Comparison of ENCODE assay signal across 8 mouse cellular contexts in the genomic region with DNA sequence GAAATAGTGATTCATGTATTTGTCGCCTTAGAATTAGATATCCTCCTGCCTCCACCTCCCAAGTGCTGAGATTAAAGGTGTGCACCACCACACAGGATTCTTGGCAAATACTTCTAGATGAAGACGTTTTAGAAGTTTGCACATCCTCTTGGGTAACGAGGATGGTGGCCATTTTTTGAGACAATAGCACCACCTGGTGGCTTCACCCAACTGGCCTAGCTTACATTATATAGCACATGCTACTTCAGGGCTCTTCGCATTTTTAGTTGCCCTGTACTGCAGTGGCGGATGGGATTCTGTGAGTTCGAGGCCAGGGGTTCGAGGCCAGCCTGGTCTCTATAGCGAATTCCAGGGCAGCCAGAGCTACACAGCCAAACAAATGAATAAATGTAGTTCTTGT. TPM values are rescaled to one million over a fixed set of nuclear protein-coding genes. Genes with fewer than 3 reads are reported as not detected.
DNase-seq lines count a peak whose midpoint lies in the region; ATAC-seq and TF ChIP-seq lines count a peak whose summit lies in the region.

No protein-coding gene starts in this region.

- H3K27ac ChIP-seq in heart, adult 2 months: no peak overlapping the region
- no peak overlapping the region for H3K27ac ChIP-seq in heart, embryonic 11.5 days (ENCODE audit: low read depth, low read length)
- no peak overlapping the region for H3K27ac ChIP-seq in embryonic facial prominence, embryonic 10.5 days (replicated peaks)
- no peak overlapping the region for H3K27ac ChIP-seq in limb, embryonic 12.5 days
- no peak overlapping the region for H3K27ac ChIP-seq in midbrain, embryonic 15.5 days

- H3K4me3 ChIP-seq in heart, adult 2 months: no peak overlapping the region
- no peak overlapping the region for H3K4me3 ChIP-seq in heart, embryonic 11.5 days (ENCODE audit: low read depth, low read length)
- no peak overlapping the region for H3K4me3 ChIP-seq in embryonic facial prominence, embryonic 10.5 days
- H3K4me3 ChIP-seq in limb, embryonic 12.5 days (replicated peaks): no peak overlapping the region
- no peak overlapping the region for H3K4me3 ChIP-seq in midbrain, embryonic 15.5 days

- H3K4me2 ChIP-seq in heart, embryonic 11.5 days: no peak overlapping the region
- no peak overlapping the region for H3K4me2 ChIP-seq in limb, embryonic 12.5 days
- no peak overlapping the region for H3K4me2 ChIP-seq in midbrain, embryonic 15.5 days

- TF ChIP-seq POLR2A in heart, adult 2 months (IDR thresholded peaks at IDR 0.05; ENCODE audit: insufficient read depth, low read depth, low read length): no peak

- peak; percentile 67 to 77 for DNase-seq in heart, adult 2 months
- DNase-seq in embryonic facial prominence, embryonic 10.5 days (ENCODE audit: low spot score): peak; percentile 72
- peak; percentile 57 to 85 for DNase-seq in kidney, adult 8-10 months
- peak; percentile 46 to 80 for DNase-seq in spleen, adult 18-20 months

- H3K9me3 ChIP-seq in heart, embryonic 11.5 days (replicated peaks; ENCODE audit: control insufficient read depth, low read length): no peaks in the 10 kb centered on the region
- H3K9me3 ChIP-seq in embryonic facial prominence, embryonic 10.5 days: no peaks in the 10 kb centered on the region
- H3K9me3 ChIP-seq in limb, embryonic 12.5 days: no peaks in the 10 kb centered on the region
- H3K9me3 ChIP-seq in midbrain, embryonic 15.5 days: no peaks in the 10 kb centered on the region

- no peak overlapping the region for H3K9ac ChIP-seq in heart, adult 2 months (ENCODE audit: low read depth, low read length)
- no peak overlapping the region for H3K9ac ChIP-seq in heart, embryonic 11.5 days (ENCODE audit: low read depth, low read length)
- H3K9ac ChIP-seq in limb, embryonic 12.5 days (replicated peaks): no peak overlapping the region
- H3K9ac ChIP-seq in midbrain, embryonic 15.5 days: no peak overlapping the region

- peak; percentile 88 for TF ChIP-seq CTCF in heart, adult 2 months (IDR thresholded peaks at IDR 0.05)

- H3K4me1 ChIP-seq in heart, adult 2 months (ENCODE audit: control insufficient read depth, insufficient read depth, low read length): no peaks in the 10 kb centered on the region; the same call in none of the 2 replicates
- no peaks in the 10 kb centered on the region for H3K4me1 ChIP-seq in heart, embryonic 11.5 days (ENCODE audit: control insufficient read depth, insufficient read depth, low read length)
- H3K4me1 ChIP-seq in embryonic facial prominence, embryonic 10.5 days: peaks cover 8% of the 10 kb centered on the region
- H3K4me1 ChIP-seq in limb, embryonic 12.5 days (replicated peaks): 0 out of 2 replicates have a peak, but pooled peaks cover 7% of the 10 kb centered on the region
- no peaks in the 10 kb centered on the region for H3K4me1 ChIP-seq in midbrain, embryonic 15.5 days

- intact Hi-C loops in heart, adult 2 months (cut with DNase I): loop anchor here (1.0 to 5.0 kb wide), 3 partner anchors 72 to 229 kb away; partner anchors contain the start of gene Rpl21

- no peaks in the 10 kb centered on the region for H3K27me3 ChIP-seq in heart, adult 2 months (ENCODE audit: control insufficient read depth, insufficient read depth, low read length)
- no peaks in the 10 kb centered on the region for H3K27me3 ChIP-seq in heart, embryonic 11.5 days (ENCODE audit: control insufficient read depth, insufficient read depth, low read length)
- H3K27me3 ChIP-seq in embryonic facial prominence, embryonic 10.5 days (replicated peaks; ENCODE audit: low read depth, poor library complexity, severe bottlenecking): peaks cover 23% of the 10 kb centered on the region
- H3K27me3 ChIP-seq in limb, embryonic 12.5 days: 0 out of 2 replicates have a peak, but pooled peaks cover 4% of the 10 kb centered on the region
- no peaks in the 10 kb centered on the region for H3K27me3 ChIP-seq in midbrain, embryonic 15.5 days (replicated peaks)

- no peaks in the 10 kb centered on the region for H3K79me2 ChIP-seq in heart, adult 2 months (replicated peaks; ENCODE audit: control insufficient read depth, insufficient read depth, low read length)

- ATAC-seq in heart, embryonic 11.5 days (replicated peaks; ENCODE audit: insufficient number of reproducible peaks, low FRiP score, low TSS enrichment): no peak
- ATAC-seq in granulocyte monocyte progenitor cell, adult 5-6 weeks (replicated peaks; ENCODE audit: poor library complexity, severe bottlenecking): peak; percentile 82
- peak; percentile 34; the same call in 1 of the 2 replicates for ATAC-seq in limb, embryonic 12.5 days (ENCODE audit: insufficient number of reproducible peaks, insufficient read depth, low FRiP score, low TSS enrichment, low read depth)
- ATAC-seq in midbrain, embryonic 15.5 days (replicated peaks): peak; percentile 67

- H3K36me3 ChIP-seq in heart, adult 2 months (ENCODE audit: control insufficient read depth, insufficient read depth, low read length): no peaks in the 10 kb centered on the region
- no peaks in the 10 kb centered on the region for H3K36me3 ChIP-seq in heart, embryonic 11.5 days (ENCODE audit: control insufficient read depth, insufficient read depth, low read length)
- no peaks in the 10 kb centered on the region for H3K36me3 ChIP-seq in embryonic facial prominence, embryonic 10.5 days (replicated peaks)
- no peaks in the 10 kb centered on the region for H3K36me3 ChIP-seq in limb, embryonic 12.5 days
- H3K36me3 ChIP-seq in midbrain, embryonic 15.5 days (replicated peaks): no peaks in the 10 kb centered on the region

- TF ChIP-seq EP300 in heart, adult 2 months (IDR thresholded peaks at IDR 0.05; ENCODE audit: insufficient read depth, low read depth, low read length): peak; percentile 54; the same call in 1 of the 2 replicates

- 21% methylated on average over 8 of the region's 8 CpGs for WGBS in heart, adult 2 months
- 34% methylated on average over 8 of the region's 8 CpGs for WGBS in heart, embryonic 11.5 days (ENCODE audit: insufficient replicate concordance)
- 43% methylated on average over 8 of the region's 8 CpGs for WGBS in embryonic facial prominence, embryonic 10.5 days
- WGBS in limb, embryonic 12.5 days: 37% methylated on average over 8 of the region's 8 CpGs
- 37% methylated on average over 8 of the region's 8 CpGs for WGBS in midbrain, embryonic 15.5 days

RNA-seq across cellular contexts. Expression of gene Gtf3a, which starts 44.1 kb away (rescaled TPM):
- total RNA-seq in heart, adult 2 months (2021): 10 to 100 TPM; 18.4 to 19.2 TPM
- polyA plus RNA-seq in heart, adult 2 months (2012; rRNA removed): 19.2 and 23.0 TPM in 2 replicates
- 89.2 and 98.6 TPM in 2 replicates for polyA plus RNA-seq in heart, embryonic 11.5 days (2014; fragmentation: Nextera tagmentation; extraction: Ambion mirVana)
- polyA plus RNA-seq in embryonic facial prominence, embryonic 10.5 days (2016; fragmentation: Nextera tagmentation; extraction: Ambion mirVana): 138 and 145 TPM in 2 replicates
- 85.0 and 114 TPM in 2 replicates for total RNA-seq in granulocyte monocyte progenitor cell, adult 5-6 weeks (2014; fragmentation: Nextera tagmentation)
- total RNA-seq in granulocyte monocyte progenitor cell, adult 5-6 weeks (2017): 126 and 134 TPM in 2 replicates
- 111 and 122 TPM in 2 replicates for polyA plus RNA-seq in limb, embryonic 12.5 days (2016; fragmentation: Nextera tagmentation; extraction: Ambion mirVana)
- 110 and 116 TPM in 2 replicates for polyA plus RNA-seq in midbrain, embryonic 15.5 days (2015; fragmentation: Nextera tagmentation; extraction: Ambion mirVana)

RNA-seq across cellular contexts. Expression of gene Mtif3, which starts 59.2 kb away (rescaled TPM):
- total RNA-seq in heart, adult 2 months (2021): 10 to 100 TPM; 21.0 to 23.3 TPM
- polyA plus RNA-seq in heart, adult 2 months (2012; rRNA removed): 12.2 and 18.1 TPM in 2 replicates
- polyA plus RNA-seq in heart, embryonic 11.5 days (2014; fragmentation: Nextera tagmentation; extraction: Ambion mirVana): 20.7 and 23.0 TPM in 2 replicates
- 20.4 and 24.0 TPM in 2 replicates for polyA plus RNA-seq in embryonic facial prominence, embryonic 10.5 days (2016; fragmentation: Nextera tagmentation; extraction: Ambion mirVana)
- 9.5 and 11.8 TPM in 2 replicates for total RNA-seq in granulocyte monocyte progenitor cell, adult 5-6 weeks (2014; fragmentation: Nextera tagmentation)
- total RNA-seq in granulocyte monocyte progenitor cell, adult 5-6 weeks (2017): 24.9 and 27.5 TPM in 2 replicates
- 20.4 and 22.3 TPM in 2 replicates for polyA plus RNA-seq in limb, embryonic 12.5 days (2016; fragmentation: Nextera tagmentation; extraction: Ambion mirVana)
- 28.3 and 28.9 TPM in 2 replicates for polyA plus RNA-seq in midbrain, embryonic 15.5 days (2015; fragmentation: Nextera tagmentation; extraction: Ambion mirVana)

RNA-seq across cellular contexts. Expression of gene Rasl11a, which starts 59.5 kb away (rescaled TPM):
- total RNA-seq in heart, adult 2 months (2021): 1 to 10 TPM; 1.8 to 3.7 TPM
- 2.7 and 2.9 TPM in 2 replicates for polyA plus RNA-seq in heart, adult 2 months (2012; rRNA removed)
- 10.9 and 11.3 TPM in 2 replicates for polyA plus RNA-seq in heart, embryonic 11.5 days (2014; fragmentation: Nextera tagmentation; extraction: Ambion mirVana)
- 33.3 and 34.6 TPM in 2 replicates for polyA plus RNA-seq in embryonic facial prominence, embryonic 10.5 days (2016; fragmentation: Nextera tagmentation; extraction: Ambion mirVana)
- total RNA-seq in granulocyte monocyte progenitor cell, adult 5-6 weeks (2014; fragmentation: Nextera tagmentation): not detected in 2 replicates
- not detected in 2 replicates for total RNA-seq in granulocyte monocyte progenitor cell, adult 5-6 weeks (2017)
- polyA plus RNA-seq in limb, embryonic 12.5 days (2016; fragmentation: Nextera tagmentation; extraction: Ambion mirVana): 18.9 and 21.8 TPM in 2 replicates
- polyA plus RNA-seq in midbrain, embryonic 15.5 days (2015; fragmentation: Nextera tagmentation; extraction: Ambion mirVana): 7.4 and 9.2 TPM in 2 replicates
